Mouse (Mus musculus): Measurements from ENCODE around the gene Flad1.

Flad1 gene

DNA sequence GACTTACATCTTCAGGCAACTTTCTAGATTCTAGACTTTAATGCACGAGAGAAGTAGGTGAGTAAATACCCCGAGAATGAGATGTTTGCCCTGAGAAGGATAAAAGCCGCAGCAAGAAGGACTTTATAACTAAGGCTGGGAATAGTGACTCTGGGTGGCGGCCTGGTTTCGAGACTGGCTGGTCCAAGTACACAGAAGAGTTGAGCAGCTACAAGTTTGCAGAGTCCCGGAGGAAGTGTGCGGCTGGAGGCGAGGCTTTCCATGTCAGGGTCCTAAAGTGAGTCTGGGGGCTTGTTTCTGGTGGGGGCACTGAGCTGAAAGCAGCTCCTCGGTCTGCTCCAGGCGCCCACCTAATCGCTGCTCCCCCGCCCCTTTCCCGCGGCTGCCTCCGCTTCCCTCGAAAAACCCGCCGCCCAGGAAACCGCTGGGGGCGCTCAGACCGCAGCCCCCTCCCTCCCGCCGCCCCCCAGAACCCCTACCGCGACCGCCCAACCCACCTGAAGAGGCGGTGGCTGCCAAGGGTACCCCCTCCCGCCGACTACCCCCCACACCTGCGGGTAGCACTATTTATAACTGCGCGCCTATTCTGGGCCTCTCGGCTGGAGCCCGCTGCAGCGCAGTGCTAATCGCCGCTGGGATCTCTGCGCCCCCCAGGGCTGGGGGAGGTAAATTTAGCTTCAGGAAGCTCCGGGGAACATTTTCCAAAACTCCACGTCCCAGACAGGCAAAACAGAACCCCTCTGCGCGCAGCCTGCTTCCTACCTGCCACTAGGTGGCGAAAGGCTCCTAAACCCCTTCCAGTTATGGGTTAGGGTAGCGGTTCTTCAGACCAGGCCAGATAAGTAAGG is 15.6 kb downstream of the Flad1 start:
- DNase-seq (ENCODE audit: low spot score) = peak; percentile 70

- no peak for DNase-seq (ENCODE audit: low spot score)
Measured at GRCm38 (mm10) chr3:89395419-89395805, 16.3 kb downstream of the Flad1 start.

GRCm38 (mm10) chr3:89394894-89395256 is 16.8 kb downstream of the Flad1 start:
- DNase-seq (ENCODE audit: low spot score) = peak; percentile 83

GRCm38 (mm10) chr3:89394006-89394893 is 17.4 kb downstream of the Flad1 start, which contains the start of gene Zbtb7b:
Zbtb7b (minus strand) TSS chr3:89394776.
- peak; percentile 83 for DNase-seq (ENCODE audit: low spot score)

- peak; percentile 99 for DNase-seq (ENCODE audit: low spot score)
Measured at GRCm38 (mm10) chr3:89393605-89394004, 18.1 kb downstream of the Flad1 start.

DNA sequence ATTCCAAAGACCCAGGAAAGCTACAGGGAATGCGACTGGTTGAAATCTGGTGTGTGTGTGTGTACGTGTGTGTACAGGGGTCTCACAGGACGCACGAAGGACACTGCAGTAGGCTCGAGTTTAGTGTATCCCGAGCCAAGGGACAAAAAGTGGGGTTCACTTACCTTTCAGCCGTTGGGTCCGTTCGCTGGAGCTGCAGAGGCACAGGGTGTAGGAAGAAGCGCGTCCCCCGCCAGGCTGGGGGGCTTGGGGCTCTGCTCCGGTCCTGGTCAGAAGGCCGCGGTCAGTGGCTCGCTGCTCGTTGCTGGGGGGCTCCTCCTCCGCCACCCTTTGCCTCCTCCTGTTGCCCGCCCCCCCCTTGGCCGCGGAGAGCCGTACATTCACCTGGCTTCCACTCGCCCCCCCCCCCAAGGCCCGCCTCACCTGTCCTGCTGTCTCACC is 18.8 kb downstream of the Flad1 start:
- no peak for DNase-seq (ENCODE audit: low spot score)

GRCm38 (mm10) chr3:89391663-89392511 is 19.8 kb downstream of the Flad1 start:
- DNase-seq (ENCODE audit: low spot score) = peak; percentile 66

- DNase-seq (ENCODE audit: low spot score) = peak; percentile 52
Measured at GRCm38 (mm10) chr3:89390699-89391662, 20.7 kb downstream of the Flad1 start.

DNA sequence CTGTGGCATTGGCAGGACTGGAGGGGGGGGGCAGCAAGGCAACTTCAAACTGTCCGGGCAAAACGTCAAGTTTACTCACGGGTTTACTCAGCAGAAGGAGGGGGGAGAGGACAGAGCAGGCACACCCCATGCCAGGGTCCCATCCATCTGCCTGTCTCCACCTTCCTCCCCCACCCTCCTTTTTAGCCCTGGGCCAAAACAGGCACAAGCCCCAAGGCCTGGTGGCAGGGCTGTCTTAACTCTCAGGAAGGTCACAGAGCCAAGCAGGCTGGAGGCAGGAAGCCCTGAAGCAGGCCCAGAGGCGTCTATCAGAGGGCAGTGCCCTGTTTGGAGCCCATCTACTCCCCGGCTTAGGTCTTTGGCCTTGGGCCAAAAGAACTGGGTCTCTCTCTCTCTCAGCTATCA is 21.6 kb downstream of the Flad1 start:
- DNase-seq (ENCODE audit: low spot score) = peak; percentile 58

DNA sequence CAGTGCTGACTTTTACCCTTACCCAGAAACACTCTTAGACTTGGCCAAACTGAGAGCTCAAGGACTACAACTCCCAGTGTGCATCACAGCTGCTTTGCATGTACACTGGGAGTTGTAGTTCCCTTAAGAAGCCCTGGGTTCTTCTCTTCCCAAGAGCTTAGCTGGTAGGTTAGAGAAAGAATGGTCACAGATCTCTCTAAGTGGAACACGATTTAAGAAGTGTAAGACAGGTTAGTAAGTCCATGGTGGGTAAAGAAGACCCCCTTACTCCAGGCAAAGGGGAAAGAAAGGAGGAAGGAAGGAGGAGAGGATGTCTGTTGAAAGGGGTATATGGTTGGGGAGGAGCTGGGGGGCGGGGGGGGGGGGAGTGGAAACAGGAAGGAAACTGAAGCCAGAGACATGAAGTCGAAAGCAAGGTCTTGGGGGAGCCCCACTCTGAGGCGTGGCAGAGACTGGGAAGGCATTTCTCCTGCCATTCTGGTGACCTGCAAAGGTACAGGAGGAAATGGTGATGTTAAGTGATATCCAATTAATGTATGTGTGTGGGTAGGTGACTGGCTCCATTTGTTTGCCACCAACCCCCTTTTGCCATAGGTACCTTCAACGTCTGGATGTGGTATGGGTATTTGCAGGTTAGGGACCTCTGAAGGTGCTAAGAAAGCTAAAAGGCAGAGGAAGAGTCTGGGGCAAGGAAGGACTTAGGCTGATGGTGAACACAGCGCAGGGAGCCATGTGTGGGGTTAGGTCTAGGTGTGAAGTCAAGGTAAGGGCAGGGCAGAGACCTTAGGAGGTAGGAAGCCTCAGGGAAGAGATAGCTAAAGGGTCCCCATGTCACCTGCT is 22.5 kb downstream of the Flad1 start:
- DNase-seq (ENCODE audit: low spot score) = no peak

DNA sequence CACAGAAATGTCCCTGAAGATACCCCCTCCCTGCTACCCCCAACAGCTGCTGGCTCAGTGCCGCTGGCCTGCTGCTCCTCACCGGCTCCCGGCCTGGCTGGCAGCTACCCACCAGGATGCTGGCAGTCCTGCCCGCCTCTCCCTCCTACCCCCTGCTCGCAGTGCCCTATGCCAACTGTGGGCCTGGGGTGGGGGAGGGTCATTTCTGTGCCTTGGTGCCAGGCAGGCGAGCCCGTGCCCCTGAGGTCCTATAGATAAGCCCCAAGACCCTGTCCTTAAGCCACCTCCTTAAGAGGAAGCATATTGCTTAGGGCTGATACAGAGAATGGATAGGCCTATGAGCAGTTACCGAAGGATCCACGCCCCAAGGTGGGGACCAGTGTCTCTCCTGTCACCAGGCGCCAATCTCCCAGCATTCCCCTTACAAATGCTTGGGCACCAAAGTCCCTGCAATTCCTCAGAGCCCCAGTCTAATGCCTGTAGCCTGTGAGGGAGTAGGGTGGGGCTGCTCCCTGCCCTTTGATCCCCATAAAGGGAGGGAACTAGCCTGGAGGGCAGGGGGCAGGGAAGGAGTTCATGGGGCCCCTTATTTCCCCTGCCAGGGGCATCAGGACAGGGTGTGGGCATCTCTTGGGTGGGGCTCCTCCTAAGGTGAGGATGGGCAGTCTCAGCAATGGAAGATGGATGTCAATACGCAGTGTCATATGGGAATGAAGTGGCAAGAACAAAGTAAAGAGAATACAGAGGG is 23.4 kb downstream of the Flad1 start:
- DNase-seq (ENCODE audit: low spot score) = peak; percentile 67

GRCm38 (mm10) chr3:89387632-89388031 is 24.0 kb downstream of the Flad1 start:
- DNase-seq (ENCODE audit: low spot score) = peak; percentile 46

DNA sequence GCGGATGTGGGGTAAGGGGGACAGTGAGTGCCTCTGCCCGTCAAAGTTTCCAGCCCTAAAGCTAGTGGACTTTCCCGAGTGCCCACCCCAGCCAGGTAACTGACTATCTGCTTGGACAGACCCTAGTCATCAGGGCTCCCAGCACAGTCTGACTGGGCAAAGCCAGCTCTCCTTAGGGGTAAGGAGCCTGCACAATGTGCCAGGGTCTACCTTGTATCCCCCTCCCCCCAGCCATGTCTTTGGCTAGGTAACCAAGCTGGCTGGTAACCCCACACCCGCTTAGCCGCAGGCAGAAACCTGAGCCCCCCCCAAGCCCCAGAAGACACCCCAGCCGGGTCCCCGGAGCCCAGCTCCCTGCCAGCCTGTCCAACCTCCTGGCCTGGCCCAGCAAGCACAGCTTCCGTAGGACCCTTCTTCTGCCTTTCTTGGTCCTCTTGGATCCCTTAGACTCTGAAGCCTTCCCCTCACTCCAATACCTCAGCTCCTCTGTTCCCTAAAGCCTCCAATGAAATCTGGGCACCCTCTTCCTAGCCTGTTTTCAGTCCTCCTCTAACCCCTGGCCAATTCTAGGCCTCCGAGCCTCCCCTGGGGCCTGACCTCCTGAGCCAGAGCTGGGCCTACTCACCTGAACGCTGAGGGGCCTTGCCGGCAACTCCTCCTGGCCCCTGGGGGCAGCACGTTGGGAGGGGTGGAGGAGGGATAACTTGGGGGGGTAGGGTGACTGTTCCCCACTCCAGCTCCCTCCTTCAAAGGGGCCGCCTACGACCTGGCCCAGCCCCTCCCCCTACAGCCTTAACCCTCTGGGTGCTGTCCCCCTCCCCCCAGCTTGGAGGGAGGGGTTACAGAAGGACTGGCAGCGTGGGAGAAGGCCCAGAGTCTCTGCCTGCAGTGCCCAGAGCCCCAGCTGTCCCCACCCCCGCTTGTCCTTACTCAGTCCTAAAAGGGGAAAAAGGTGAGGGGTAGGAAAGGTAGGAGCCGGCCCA is 24.9 kb downstream of the Flad1 start:
- DNase-seq (ENCODE audit: low spot score) = no peak

DNA sequence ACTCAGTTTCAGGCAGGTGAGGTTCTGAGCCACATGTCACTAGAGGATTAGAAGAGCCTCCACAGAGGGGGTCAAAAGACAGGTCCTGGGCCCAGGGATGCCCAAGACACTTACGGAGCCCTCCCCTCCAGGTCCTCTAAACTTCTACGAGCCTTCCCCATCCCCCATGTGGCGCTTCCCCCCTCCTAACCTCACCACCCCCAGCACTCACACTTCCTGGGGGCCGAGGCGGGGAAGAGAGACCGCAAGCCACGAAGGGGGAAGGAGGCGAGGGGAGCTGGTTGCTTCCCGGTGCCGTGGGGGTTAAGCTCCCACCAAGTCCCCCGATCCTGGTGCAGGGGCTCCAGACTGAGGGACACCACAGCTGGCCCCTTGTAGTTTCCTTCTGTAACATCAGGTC is 26.2 kb downstream of the Flad1 start:
- no peak for DNase-seq (ENCODE audit: low spot score)

DNA sequence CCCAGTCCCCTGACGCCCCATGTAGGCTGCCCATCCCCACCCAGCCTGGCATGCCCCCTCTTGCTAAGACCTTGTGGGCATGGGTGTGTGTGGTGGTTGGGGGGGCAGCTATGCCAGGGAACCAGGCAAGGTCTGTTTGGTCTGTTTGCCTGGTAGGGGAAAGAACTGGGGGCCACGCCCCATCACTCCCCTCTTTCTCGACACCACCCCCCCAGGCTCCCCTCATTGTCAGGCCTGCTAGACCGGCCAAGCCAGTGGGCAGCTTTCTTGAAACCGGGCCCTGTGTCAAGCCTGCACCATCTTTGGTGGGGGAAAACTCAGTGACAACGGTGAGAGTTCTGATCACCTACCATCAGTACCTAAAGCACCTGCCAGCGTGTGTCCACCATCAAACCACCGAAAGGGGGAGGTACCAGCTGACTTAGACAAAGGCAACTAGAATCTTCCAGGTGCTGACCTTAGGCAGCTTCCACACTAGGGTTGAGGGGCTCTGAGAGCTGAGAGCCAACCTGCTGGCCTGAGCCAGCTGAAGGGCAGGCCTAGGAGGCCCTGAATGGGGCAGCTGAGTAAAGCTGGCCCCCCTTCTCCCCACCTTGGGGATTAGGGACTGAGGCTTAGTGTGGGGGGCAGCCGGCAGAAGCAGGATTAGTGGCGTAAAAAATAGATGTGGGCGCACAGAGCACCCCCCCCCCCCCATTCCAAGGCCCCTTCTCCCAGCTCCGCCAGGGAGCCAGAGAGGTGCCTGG is 27.2 kb downstream of the Flad1 start:
- DNase-seq (ENCODE audit: low spot score) = no peak

DNA sequence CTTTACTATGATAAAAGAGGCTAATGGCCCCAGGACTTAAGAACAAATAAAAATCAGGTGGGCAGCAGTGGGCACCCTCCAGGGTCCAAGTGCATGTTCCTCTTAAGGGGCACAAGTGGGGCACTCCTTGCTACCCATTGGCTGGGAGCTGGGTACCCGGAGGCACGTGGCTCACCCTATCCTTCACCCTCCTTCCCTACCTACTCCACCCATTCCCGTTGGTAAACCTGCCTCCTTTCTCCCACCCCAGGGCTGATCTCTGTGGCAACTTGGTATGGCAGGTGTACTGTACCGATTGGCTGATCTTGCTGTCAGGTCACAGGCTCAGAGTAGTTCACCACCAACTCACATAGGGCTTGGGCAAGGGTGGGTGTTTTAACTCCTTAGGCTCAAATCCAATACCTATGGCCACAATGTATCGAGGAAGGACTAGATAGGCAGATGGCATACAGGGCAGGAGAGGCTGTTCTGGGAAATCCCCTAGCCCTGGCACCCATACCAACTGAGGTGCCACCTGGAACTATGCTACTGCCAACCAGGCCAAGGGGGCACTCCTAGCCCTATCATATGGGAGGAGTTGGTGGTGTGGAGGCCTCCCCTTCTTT is 27.9 kb downstream of the Flad1 start:
- DNase-seq (ENCODE audit: low spot score) = no peak

DNA sequence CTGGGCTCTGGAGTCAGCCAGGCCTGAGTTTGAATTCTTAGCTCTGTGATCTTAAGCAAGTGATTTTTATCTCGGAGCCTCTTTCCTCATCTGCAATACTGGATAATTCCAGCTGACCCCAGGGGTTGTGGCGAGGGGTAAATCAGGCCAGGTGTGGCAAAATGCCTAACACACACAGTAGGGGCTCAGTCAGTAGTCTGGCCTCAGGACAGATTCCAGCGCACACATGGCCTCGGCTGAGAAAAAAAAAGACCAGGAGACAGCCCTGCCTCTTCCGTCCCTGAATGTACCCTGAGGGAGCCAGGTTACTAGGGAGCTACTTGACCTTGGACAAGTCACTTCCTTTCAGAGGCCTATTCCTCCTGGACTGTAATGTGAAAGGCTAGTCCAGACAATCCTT is 28.7 kb downstream of the Flad1 start:
- no peak for DNase-seq (ENCODE audit: low spot score)
